Mouse (Mus musculus) bone marrow macrophage, adult 2 months (primary cell): ENCODE data around the gene Rapgef4. TPM values are rescaled to one million over a fixed set of nuclear protein-coding genes. Genes with fewer than 3 reads are reported as not detected.

ENCODE experiments used
- H3K27ac ChIP-seq: 2 replicates; pipeline ENCODE4 v1.5.1; 2012; ENCODE audit warnings: low read depth, low read length; ENCODE audit not compliant: insufficient read depth
- H3K4me1 ChIP-seq: 2 replicates; pipeline ENCODE4 v1.6.1; 2012; ENCODE audit warnings: low read length; ENCODE audit not compliant: control insufficient read depth, insufficient read depth
- H3K4me3 ChIP-seq: 2 replicates; pipeline ENCODE4 v1.5.1; 2012; ENCODE audit warnings: mild to moderate bottlenecking, low read length, moderate library complexity; ENCODE audit not compliant: insufficient read depth
- CTCF ChIP-seq: IDR thresholded peaks from 2 replicates; pipeline ENCODE4 v1.5.1; 2012; ENCODE audit warnings: low read depth, mild to moderate bottlenecking, low read length, moderate library complexity
- POLR2A ChIP-seq: IDR thresholded peaks from 2 replicates; pipeline ENCODE4 v1.6.1; 2012; ENCODE audit warnings: mild to moderate bottlenecking, low read depth, low read length, borderline replicate concordance
- polyA plus RNA-seq: library from polyadenylated mRNA; stranded (reverse); fragments of >200 nt; gene quantifications from 2 replicates; pipeline ENCODE4 v1.2.4, GENCODE M21; 2012; ENCODE audit not compliant: missing spikeins, insufficient read depth, insufficient read length

Gene Rapgef4
- polyA plus RNA-seq, result not detected in 2 replicates

DNA sequence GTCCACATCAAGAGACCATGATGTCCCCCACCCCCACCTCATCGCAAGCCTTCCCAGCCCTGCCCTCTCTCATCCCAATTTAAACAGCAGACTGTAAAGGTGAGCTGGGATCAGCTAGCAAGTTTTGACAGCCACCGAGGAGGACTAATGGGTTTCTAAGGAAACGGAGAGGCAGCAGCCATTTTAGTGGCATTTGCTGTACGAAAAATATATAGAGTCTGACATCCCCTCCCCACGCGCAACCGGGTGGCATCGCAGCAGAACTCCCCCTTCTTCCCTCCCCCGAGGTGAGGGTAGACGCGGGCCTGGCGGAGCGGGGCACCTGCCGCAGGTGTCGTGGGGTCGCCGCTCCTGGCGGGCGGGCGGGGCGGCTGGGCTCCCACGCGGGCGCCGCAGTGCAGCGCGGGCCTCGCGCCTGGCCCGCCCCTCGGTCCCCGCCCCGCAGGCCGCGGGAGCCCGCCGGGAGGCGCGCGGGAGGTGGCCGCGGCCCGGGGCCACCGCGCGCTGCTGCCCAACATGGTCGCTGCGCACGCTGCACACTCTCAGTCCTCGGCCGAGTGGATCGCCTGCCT is at the start of gene Rapgef4:
Gene Rapgef4 (plus strand): TSS at position 470 of the 572 bp plus-strand sequence.
- Histone ChIP-seq H3K4me1 (no peaks in the 10 kb centered on the region), H3K4me3 (peak within 1 kb of the TSS; percentile 50), H3K27ac (no peak within 1 kb of the TSS)
- TF ChIP-seq POLR2A, result no peak
- no peak for TF ChIP-seq CTCF

DNA sequence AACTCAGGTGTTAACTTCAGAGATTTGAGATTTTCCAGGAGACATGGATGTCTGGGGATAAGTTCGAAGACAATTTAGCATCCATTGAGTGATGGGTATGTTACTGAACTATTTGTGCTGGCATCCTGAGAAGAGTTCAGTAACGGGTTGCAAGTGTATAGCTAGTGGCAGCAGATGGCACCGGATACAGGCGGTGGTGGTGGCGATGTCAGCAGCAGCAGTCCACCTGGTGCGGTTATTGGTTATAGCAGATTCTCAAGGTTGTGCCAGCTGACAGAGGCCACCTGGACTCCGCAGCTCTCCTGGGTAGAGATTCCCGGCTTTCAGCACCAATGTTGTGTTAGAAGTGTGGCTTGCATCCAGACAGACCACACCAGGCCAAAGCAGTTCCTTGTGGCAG is 47.0 kb upstream of the Rapgef4 start:
- no peak for TF ChIP-seq CTCF
- no peak for TF ChIP-seq POLR2A
- Histone ChIP-seq H3K27ac (no peak overlapping the region), H3K4me1 (peaks cover 4% of the 10 kb centered on the region), H3K4me3 (no peak overlapping the region)

DNA sequence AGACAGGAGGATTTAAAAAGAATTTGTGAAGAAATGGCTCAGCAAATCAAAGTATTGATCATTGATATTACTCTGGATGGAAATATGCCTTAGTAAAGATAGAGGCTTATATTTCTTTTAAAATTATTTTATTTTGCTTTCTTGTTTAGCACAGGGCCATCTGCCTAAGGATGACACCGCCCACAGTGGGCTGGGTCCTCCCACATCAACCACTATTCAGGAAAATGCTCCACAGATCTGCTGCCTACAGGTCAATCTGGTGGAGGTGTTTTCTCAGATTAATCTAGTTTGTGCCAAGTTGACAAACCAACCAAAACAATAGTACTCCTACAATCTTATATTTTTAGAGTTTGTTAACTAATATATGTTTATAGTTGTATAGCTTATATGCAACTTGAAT is 44.3 kb upstream of the Rapgef4 start:
- no peak overlapping the region for H3K27ac ChIP-seq
- H3K4me1 ChIP-seq, result peaks cover 7% of the 10 kb centered on the region
- no peak for TF ChIP-seq CTCF
- TF ChIP-seq POLR2A, result no peak
- no peak overlapping the region for H3K4me3 ChIP-seq

DNA sequence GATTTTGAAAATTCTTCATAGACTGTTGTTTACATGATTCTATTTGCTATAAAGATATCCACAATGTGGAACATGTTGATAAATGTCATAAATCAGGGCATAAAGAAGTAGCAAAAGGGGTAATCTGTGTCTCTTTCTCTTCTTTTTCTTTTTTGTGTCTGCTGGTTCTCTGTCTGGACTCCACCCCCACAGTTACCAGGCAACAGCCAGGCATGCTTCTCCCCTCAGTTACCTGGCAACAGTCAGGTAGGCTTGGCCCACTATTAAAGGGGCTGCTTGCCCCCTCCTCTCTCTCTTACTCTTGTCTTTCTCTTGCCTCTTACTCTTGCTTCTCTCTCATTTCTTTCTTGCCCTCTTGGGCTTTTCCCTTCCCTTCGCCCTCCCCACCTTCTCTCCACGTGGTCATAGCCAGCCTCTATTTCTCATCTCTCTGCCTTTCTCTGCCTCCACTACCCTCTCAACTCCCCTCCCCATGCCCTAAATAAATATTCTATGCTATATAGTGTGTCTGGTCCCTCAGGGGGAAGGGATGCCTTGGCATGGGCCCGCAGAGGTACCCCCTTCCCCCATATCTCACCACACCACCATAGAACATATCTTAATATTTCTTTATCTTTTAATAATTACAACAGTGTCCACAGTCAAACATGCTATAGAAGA is 43.3 kb upstream of the Rapgef4 start:
- Histone ChIP-seq H3K27ac (no peak overlapping the region), H3K4me3 (no peak overlapping the region), H3K4me1 (peaks cover 7% of the 10 kb centered on the region)
- TF ChIP-seq CTCF (no peak), POLR2A (no peak)

DNA sequence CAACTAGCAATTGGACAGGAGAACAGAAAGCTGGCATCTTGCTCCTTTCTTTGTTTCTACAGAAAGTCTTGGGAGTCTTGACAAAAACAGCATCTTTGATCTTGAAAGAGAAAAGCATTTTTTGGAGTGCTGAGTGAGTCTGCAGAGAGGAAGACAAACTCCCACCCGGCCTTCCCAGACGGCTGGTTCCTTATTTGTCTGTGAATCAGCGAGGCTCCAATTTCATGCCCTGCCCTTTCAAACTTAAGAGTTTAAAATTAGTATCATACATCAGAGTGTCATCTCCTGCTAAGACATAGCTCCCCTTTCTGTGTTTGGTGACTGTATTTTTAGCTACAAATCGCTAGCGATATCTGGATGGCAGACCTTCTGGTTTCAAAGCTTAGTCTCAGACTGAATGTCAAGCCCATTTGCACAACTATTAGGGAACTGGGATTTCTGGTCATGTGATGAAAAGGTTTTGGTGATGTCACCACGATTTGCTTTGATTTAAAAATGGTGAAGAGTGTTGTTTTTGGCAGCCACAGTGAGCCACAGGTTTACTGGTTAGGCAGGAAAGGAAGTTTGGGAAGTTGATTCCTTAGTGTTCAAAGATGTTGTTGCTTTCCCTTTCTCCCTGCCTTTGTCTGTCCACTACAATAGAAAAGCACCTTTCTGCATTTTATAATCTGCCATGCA is 42.2 kb upstream of the Rapgef4 start:
- Histone ChIP-seq H3K4me3 (no peak overlapping the region), H3K27ac (peak overlapping the region; percentile 65), H3K4me1 (peaks cover 7% of the 10 kb centered on the region)
- TF ChIP-seq POLR2A, result no peak
- TF ChIP-seq CTCF, result no peak

DNA sequence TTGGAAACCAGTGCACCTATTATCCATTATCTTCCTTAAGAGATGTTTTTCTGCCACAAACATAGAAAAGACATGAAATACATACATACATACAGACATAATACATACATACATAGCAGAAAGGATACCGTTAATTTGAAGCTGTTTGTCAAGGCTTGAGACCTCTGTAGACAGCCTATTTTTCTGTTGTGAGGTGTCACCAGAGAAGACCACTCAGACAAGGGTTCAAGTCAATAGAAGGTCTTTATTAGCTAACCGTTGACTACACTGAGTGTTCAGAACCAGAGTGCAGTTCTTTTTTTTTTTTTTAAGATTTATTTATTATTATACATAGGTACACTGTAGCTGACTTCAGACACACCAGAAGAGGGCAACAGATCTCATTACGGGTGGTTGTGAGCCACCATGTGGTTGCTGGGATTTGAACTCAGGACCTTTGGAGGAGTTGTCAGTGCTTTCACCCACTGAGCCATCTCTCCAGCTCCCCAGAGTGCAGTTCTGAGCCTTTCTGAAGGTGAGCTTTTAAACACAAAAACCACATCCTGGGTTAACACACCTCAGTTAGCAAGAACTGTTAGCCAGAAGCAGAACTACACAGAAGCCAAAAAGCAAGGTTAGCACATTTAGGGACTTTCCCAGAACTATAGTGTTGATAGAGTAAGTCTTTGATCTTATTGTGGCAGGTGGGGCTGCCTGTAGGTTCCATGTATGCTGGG is 39.9 kb upstream of the Rapgef4 start:
- Histone ChIP-seq H3K4me1 (peaks cover 7% of the 10 kb centered on the region), H3K27ac (no peak overlapping the region), H3K4me3 (no peak overlapping the region)
- TF ChIP-seq CTCF (no peak), POLR2A (no peak)

DNA sequence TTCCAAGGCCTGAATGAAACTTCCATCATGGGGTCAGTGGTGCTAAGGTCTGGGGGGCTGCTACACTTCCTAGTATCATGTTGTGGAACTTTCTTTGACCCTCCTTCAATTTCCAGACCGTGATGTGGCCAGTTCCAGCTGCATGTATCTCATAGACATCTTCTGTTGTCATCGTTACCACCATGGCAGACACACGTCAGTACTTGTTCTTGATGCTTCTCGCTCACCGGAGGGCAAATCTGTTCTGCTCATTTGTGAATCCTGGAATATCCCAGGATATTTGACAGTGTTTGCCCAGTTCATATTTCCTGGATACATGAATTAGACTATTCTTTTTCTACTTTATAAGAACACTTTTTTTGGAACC is 39.3 kb upstream of the Rapgef4 start:
- Histone ChIP-seq H3K27ac (no peak overlapping the region), H3K4me1 (peaks cover 7% of the 10 kb centered on the region), H3K4me3 (no peak overlapping the region)
- TF ChIP-seq POLR2A (no peak), CTCF (no peak)

DNA sequence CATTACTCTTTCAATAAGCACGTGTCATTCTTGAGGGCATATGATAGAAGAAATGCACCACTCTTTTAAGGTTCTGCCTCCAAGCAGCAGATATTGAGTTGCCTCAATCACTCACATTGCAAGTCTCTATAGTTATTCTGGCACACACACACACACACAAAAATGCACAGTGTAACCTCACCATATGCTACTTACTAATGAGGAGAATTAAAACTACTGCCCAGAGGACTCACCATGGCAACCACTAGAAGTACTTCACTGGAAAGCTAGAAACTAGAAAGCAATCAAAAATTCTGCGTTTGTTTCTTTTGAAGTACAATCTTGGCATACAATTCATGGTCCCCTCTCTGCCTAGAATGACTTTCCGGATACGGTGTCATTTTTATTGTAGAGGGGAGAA is 29.8 kb upstream of the Rapgef4 start:
- H3K4me1 ChIP-seq, result no peaks in the 10 kb centered on the region
- TF ChIP-seq CTCF, result no peak
- no peak overlapping the region for H3K27ac ChIP-seq
- H3K4me3 ChIP-seq, result no peak overlapping the region

DNA sequence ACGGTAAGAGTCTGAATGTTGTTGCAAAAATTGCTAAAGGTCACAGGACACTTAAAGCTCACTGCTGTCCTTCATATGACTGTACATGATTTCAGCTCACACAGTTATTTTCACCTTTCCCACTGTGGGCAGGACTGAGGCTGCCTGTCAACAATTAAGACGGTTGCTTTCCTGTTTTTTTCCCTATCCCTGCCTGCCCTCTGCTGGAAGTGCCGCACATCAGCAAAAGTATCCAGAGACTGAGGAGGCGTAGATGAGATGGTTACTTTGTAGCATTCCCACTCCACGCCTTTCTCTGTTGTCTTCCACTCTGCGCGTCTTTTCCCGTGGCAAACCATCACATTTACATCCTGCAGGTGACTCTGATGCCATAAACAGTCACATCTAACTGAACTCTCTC is 25.4 kb upstream of the Rapgef4 start:
- TF ChIP-seq CTCF, result peak; percentile 68
- TF ChIP-seq POLR2A, result no peak
- Histone ChIP-seq H3K27ac (no peak overlapping the region), H3K4me1 (no peaks in the 10 kb centered on the region)

DNA sequence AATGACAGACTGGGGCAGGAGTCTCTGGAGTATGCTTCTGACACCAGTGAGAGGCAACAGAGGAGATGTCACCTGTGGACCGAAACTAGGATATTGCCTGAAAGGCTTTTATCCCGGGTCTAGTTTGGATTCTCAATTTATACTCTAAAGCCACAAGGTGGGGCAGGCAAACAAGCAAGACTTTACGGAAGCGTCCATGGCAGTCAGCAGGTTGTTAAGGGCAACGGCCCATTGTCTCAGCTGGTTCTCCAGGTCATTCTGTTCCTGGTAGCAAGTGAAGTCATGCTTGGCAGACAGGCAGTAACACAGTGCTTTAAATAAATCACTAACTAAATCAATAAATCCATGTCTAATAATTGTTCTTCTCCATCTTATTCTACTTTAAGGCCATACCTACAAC is 24.6 kb upstream of the Rapgef4 start:
- no peak for TF ChIP-seq CTCF
- TF ChIP-seq POLR2A, result no peak
- no peaks in the 10 kb centered on the region for H3K4me1 ChIP-seq
- H3K4me3 ChIP-seq, result no peak overlapping the region
- no peak overlapping the region for H3K27ac ChIP-seq

More for the DNA sequence above, 25.4 kb upstream of the Rapgef4 start:
- no peak overlapping the region for H3K4me3 ChIP-seq
